Mouse (Mus musculus) forebrain, embryonic 11.5 days (tissue): ENCODE measurements around the gene Bphl. TPM values are rescaled to one million over a fixed set of nuclear protein-coding genes. Genes with fewer than 3 reads are reported as not detected.

Experiments
- polyA plus RNA-seq: library from polyadenylated mRNA; unstranded; fragments of >200 nt; fragmentation: Nextera tagmentation; extraction: Ambion mirVana; gene quantifications from 2 replicates; pipeline ENCODE4 v1.2.1, GENCODE M21; 2014

Bphl gene
- polyA plus RNA-seq, 1 experiment from 2014 or later = 33.3 TPM

Other genes with a start within 250 kb of the Bphl start
- not detected in 2 replicates for gene Serpinb6e, start 194.2 kb upstream of the Bphl start, polyA plus RNA-seq
- gene Serpinb6c, start 131.9 kb upstream of the Bphl start, polyA plus RNA-seq = 0.29 TPM in 1 of 2 replicates, not detected in the other
- gene Nqo2, start 72.9 kb upstream of the Bphl start, polyA plus RNA-seq = 16.1 and 16.7 TPM in 2 replicates
- 9.8 and 11.3 TPM in 2 replicates for gene Ripk1, start 35.2 kb upstream of the Bphl start, polyA plus RNA-seq
- 31.8 and 39.1 TPM in 2 replicates for gene Serpinb6a, start 34.8 kb upstream of the Bphl start, polyA plus RNA-seq
- 185 and 229 TPM in 2 replicates for gene Tubb2a, start 40.4 kb downstream of the Bphl start, polyA plus RNA-seq
- 232 and 287 TPM in 2 replicates for gene Tubb2b, start 92.9 kb downstream of the Bphl start, polyA plus RNA-seq
- 114 and 123 TPM in 2 replicates for gene Psmg4, start 125.4 kb downstream of the Bphl start, polyA plus RNA-seq